Mouse (Mus musculus): ENCODE results near the gene Gm10160. TPM values are rescaled to one million over a fixed set of nuclear protein-coding genes. Genes with fewer than 3 reads are reported as not detected.

Gene Gm10160
- polyA plus RNA-seq, 1 experiment = not detected

DNA sequence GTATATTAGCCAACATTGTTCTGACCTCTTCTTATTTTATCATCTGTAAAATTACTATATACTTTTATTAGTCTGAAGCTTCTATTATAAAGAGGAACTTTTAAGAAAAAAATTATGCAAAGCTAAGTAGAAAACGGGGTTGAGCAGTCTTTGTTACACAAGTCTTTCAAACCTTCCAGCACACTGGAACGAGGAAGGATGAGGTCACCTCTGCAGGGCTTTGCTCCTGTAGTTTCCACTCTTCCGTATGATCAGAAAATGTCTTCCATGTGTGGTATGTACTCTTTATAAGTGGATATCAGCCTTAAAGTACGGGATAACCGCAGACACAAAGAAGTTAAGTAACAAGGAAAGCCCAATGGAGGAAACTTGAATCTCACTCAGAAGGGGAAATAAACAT is 20.2 kb downstream of the Gm10160 start:
- H3K4me1 ChIP-seq (ENCODE audit: control insufficient read depth, insufficient read depth, low read length) = no peaks in the 10 kb centered on the region
- no peak overlapping the region for H3K4me3 ChIP-seq (ENCODE audit: insufficient read depth, low read length)
- TF ChIP-seq POLR2A (IDR thresholded peaks at IDR 0.05; ENCODE audit: low read depth, low read length) = no peak
- TF ChIP-seq CTCF (IDR thresholded peaks at IDR 0.05; ENCODE audit: borderline replicate concordance, insufficient read depth, low read length) = no peak
- no peak overlapping the region for H3K27ac ChIP-seq (ENCODE audit: insufficient read depth, low read length)

DNA sequence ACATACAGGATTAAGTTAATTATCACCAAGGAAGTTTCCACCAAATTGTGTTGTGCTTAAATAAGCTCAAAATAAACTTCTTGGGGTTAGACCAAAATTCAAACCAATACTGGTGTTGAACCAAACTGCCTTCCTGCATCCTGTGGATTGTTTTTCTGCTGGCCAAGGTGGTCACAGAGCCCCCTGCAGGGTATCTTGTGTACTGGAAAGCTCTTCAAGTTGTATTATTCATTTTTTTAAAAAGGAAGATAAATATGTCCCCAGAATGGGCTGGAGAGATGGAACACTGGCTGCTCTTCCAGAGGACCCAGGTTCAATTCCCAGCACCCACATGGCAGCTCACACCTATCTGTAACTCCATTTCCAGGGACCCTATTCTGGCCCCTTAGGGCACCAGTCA is 20.7 kb downstream of the Gm10160 start:
- TF ChIP-seq CTCF (IDR thresholded peaks at IDR 0.05; ENCODE audit: borderline replicate concordance, insufficient read depth, low read length) = no peak
- no peak for TF ChIP-seq POLR2A (IDR thresholded peaks at IDR 0.05; ENCODE audit: low read depth, low read length)
- no peaks in the 10 kb centered on the region for H3K4me1 ChIP-seq (ENCODE audit: control insufficient read depth, insufficient read depth, low read length)
- no peak overlapping the region for H3K27ac ChIP-seq (ENCODE audit: insufficient read depth, low read length)
- H3K4me3 ChIP-seq (ENCODE audit: insufficient read depth, low read length) = no peak overlapping the region

DNA sequence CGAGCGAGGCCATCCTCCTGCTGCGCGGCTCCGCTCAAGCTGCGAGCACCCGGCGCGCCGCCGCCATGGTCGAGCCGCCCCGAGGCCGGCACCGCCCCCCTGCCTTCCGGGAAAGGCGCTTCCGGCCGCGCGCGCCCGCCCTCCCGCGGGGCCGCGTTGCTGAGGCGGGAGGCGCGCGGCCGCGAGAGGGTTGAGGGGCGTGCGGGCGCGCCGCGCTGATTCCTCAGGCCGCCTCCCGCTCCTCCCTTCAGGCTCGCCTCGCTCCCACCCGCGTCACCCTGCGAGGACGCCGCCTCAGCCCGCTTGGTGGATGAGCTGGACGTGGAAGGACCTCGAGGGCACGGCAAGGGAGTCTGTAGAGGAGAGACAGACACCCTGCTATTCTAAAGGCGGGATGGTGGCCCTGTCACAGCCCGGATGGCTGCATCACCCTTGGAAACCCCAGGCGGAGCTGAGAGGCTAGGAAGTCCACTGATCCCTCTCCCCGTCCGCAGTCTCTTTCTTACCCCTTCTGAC is 26.2 kb downstream of the Gm10160 start, which contains the start of gene Btbd1:
TSS of gene Btbd1 (minus strand) at position 53 of the 516 bp plus-strand sequence.
- TF ChIP-seq CTCF (IDR thresholded peaks at IDR 0.05; ENCODE audit: borderline replicate concordance, insufficient read depth, low read length) = no peak
- peak; percentile 86 for TF ChIP-seq POLR2A (IDR thresholded peaks at IDR 0.05; ENCODE audit: low read depth, low read length)
- Histone ChIP-seq H3K4me1 (ENCODE audit: control insufficient read depth, insufficient read depth, low read length) (peaks cover 7% of the 10 kb centered on the region; the same call in 1 of the 2 replicates), H3K4me3 (ENCODE audit: insufficient read depth, low read length) (peak within 1 kb of the TSS; percentile 84), H3K27ac (ENCODE audit: insufficient read depth, low read length) (peak within 1 kb of the TSS; percentile 44)

DNA sequence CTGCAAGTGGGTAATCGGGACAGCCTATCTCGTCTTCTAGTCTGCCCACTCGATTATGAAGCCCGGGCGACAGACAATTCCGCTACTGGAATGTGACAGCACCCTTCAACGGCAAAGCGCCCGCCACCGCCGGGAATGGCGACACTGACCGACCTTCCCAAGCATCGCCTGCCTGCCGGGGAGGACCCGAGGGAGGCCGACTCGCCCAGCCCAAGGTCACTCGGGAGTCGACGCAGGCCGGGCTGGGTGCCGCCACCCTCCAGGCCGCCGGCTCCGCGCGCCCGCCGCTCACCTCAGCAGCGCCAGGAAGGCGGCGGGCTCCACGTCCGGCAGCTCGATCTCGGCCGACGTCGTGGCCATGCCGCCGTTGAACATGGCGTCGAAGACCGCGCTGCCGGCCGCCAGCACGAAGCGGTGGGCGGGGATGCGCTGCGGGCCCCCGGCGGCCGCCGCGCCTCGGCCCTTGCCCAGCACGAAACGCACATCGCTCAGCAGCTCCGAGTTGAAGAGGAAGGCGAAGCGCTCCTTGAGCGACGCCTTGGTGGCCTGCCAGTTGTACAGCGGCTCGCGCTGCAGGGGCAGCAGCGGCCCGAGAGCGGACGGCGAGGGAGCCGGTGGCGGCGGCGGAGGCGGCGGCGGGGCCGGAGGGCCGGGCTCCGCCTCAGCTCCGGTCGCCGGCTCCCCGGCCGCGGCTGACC is 26.8 kb downstream of the Gm10160 start:
- TF ChIP-seq CTCF (IDR thresholded peaks at IDR 0.05; ENCODE audit: borderline replicate concordance, insufficient read depth, low read length) (no peak), POLR2A (IDR thresholded peaks at IDR 0.05; ENCODE audit: low read depth, low read length) (no peak)
- Histone ChIP-seq H3K4me1 (ENCODE audit: control insufficient read depth, insufficient read depth, low read length) (peaks cover 7% of the 10 kb centered on the region; the same call in 1 of the 2 replicates), H3K4me3 (ENCODE audit: insufficient read depth, low read length) (peak overlapping the region; percentile 84), H3K27ac (ENCODE audit: insufficient read depth, low read length) (peak overlapping the region; percentile 44)

DNA sequence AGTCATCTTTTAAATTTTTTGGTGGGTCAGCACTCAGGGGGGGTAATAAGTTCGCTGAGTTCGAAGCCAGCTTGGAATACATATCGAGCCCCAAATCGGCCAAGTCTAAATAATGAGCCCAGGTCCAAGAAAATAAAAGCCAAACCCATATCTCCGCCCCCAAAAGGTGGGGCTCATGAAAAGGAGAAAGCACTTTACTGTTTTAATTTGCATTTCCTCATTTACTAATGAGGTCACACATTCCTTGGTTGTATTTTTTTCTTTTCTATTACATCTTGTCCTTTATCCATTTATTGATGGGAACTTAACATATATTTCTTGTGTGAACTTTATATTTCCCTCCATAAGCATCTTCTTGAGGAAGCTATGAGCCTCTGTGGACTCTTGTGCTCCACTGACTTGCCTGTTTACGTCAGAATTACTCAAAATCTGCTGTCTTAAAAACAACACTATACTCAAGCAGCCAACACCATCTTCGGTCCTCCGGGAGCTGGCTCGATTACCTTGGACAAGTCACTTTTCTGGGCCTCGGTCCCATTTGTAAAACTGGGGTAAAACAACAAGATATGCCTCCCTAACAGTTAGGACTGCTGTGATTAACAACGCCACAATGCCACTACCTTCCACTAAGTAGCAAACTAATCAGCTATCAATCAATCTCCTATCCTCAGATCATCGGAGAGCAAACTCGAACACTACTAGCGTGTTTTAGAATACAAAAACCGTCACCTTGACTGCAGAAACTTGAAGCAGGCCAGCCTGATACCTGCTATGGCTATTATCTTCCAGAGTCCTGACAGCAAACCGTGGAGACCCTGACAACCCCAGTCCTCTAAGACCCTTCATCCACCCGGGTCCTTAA is 27.6 kb downstream of the Gm10160 start:
- TF ChIP-seq CTCF (IDR thresholded peaks at IDR 0.05; ENCODE audit: borderline replicate concordance, insufficient read depth, low read length) = no peak
- TF ChIP-seq POLR2A (IDR thresholded peaks at IDR 0.05; ENCODE audit: low read depth, low read length) = no peak
- Histone ChIP-seq H3K4me3 (ENCODE audit: insufficient read depth, low read length) (peak overlapping the region; percentile 84), H3K4me1 (ENCODE audit: control insufficient read depth, insufficient read depth, low read length) (peaks cover 7% of the 10 kb centered on the region; the same call in 1 of the 2 replicates), H3K27ac (ENCODE audit: insufficient read depth, low read length) (peak overlapping the region; percentile 44)

- TF ChIP-seq POLR2A (IDR thresholded peaks at IDR 0.05; ENCODE audit: low read depth, low read length) = no peak
- H3K27ac ChIP-seq (ENCODE audit: insufficient read depth, low read length) = no peak overlapping the region
- no peak overlapping the region for H3K4me3 ChIP-seq (ENCODE audit: insufficient read depth, low read length)
- H3K4me1 ChIP-seq (ENCODE audit: control insufficient read depth, insufficient read depth, low read length) = peaks cover 7% of the 10 kb centered on the region; the same call in 1 of the 2 replicates
Observed at GRCm38 (mm10) chr7:81825381-81825780, 30.2 kb downstream of the Gm10160 start.

GRCm38 (mm10) chr7:81824906-81825305 is 30.7 kb downstream of the Gm10160 start:
- TF ChIP-seq POLR2A (IDR thresholded peaks at IDR 0.05; ENCODE audit: low read depth, low read length) = no peak
- TF ChIP-seq CTCF (IDR thresholded peaks at IDR 0.05; ENCODE audit: borderline replicate concordance, insufficient read depth, low read length) = no peak
- no peak overlapping the region for H3K4me3 ChIP-seq (ENCODE audit: insufficient read depth, low read length)
- H3K4me1 ChIP-seq (ENCODE audit: control insufficient read depth, insufficient read depth, low read length) = peaks cover 7% of the 10 kb centered on the region; the same call in 1 of the 2 replicates
- no peak overlapping the region for H3K27ac ChIP-seq (ENCODE audit: insufficient read depth, low read length)

DNA sequence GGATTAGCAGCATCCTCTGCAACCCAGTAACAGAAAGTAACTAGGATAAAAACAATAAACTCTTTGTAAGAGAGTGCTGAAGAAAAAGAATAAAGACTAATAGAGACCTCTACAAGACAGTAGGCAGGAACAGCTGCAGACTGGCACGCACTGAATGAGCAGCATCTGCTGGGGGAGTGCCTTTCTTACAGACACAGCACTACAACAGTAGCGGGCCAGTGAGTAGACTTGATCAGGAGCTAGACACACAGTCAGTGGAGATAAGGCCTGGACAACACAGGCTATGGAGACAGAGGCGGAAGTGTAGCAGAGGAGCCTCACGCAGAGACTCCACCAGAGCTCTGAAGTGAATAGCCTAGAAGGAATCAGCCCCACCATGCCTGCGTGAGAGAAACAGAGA is 49.5 kb downstream of the Gm10160 start:
- Histone ChIP-seq H3K4me3 (ENCODE audit: insufficient read depth, low read length) (no peak overlapping the region), H3K4me1 (ENCODE audit: control insufficient read depth, insufficient read depth, low read length) (no peaks in the 10 kb centered on the region), H3K27ac (ENCODE audit: insufficient read depth, low read length) (no peak overlapping the region)
- TF ChIP-seq CTCF (IDR thresholded peaks at IDR 0.05; ENCODE audit: borderline replicate concordance, insufficient read depth, low read length) (no peak), POLR2A (IDR thresholded peaks at IDR 0.05; ENCODE audit: low read depth, low read length) (no peak)

Other genes with a start within 250 kb of the Gm10160 start
- gene Homer2, start 148.3 kb downstream of the Gm10160 start, polyA plus RNA-seq (2011; ENCODE audit: insufficient read length, low read depth, missing spikeins) = 3.7 and 10.9 TPM in 2 replicates
- 34.9 and 37.9 TPM in 2 replicates for gene Ramac, start 92.9 kb downstream of the Gm10160 start, polyA plus RNA-seq (2011; ENCODE audit: insufficient read length, low read depth, missing spikeins)
- 29.7 and 31.3 TPM in 2 replicates for gene 3110040N11Rik, start 66.3 kb downstream of the Gm10160 start, polyA plus RNA-seq (2011; ENCODE audit: insufficient read length, low read depth, missing spikeins)
- gene Btbd1, start 26.4 kb downstream of the Gm10160 start, polyA plus RNA-seq (2011; ENCODE audit: insufficient read length, low read depth, missing spikeins) = 126 and 134 TPM in 2 replicates
- gene Tm6sf1, start 3.2 kb upstream of the Gm10160 start, polyA plus RNA-seq (2011; ENCODE audit: insufficient read length, low read depth, missing spikeins) = 0.67 and 2.0 TPM in 2 replicates
- gene Hdgfl3, start 78.7 kb upstream of the Gm10160 start, polyA plus RNA-seq (2011; ENCODE audit: insufficient read length, low read depth, missing spikeins) = 11.1 and 22.7 TPM in 2 replicates
- 0.81 and 1.1 TPM in 2 replicates for gene Bnc1, start 136.5 kb upstream of the Gm10160 start, polyA plus RNA-seq (2011; ENCODE audit: insufficient read length, low read depth, missing spikeins)